Mouse (Mus musculus): ENCODE measurements at regions not wholly inside any gene's neighbourhood (a gene's known extent, or its start where the extent isn't known, plus 50 kb on each side); places are given as distances from the start of the nearest gene placed in this dataset.

DNA sequence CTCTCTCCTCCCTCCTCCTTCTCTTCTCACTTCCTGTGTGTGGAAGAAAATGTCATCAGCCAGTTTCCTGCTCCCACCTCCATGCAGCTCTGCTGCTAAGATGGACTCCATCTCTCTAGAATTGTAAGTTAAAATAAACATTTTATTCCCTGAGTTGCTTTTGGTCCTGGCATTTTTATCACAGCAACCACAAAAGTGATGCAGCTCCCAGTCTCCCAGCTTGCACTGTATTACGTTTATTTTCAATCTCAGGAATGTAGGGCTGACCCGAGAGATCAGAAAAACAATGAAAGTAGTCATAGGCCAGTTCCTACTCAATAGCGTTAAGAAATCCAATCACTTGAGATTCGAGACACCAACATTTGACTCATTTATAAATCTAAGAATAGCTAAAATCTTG lies 106.0 kb upstream of the 1700056E22Rik start:
- no peak for TF ChIP-seq CTCF (IDR thresholded peaks at IDR 0.05; ENCODE audit: control insufficient read depth, insufficient read depth, insufficient replicate concordance, low read depth, low read length)
- TF ChIP-seq POLR2A (IDR thresholded peaks at IDR 0.05; ENCODE audit: control insufficient read depth, low read depth, low read length): no peak
